Mouse (Mus musculus) C2C12 (cell line): ENCODE measurements around the gene Usp20.
A peak's percentile ranks its signal among the peaks of the same experiment; 100 is the strongest.

ENCODE experiments used
- CEBPB ChIP-seq: IDR thresholded peaks from one replicate; pipeline ENCODE4 v1.6.1; 2011; ENCODE audit warnings: low read depth, mild to moderate bottlenecking, control low read depth, moderate library complexity
- CTCF ChIP-seq: IDR thresholded peaks from one replicate; pipeline ENCODE4 v1.5.1; 2011; ENCODE audit not compliant: control insufficient read depth, insufficient read depth, insufficient read length
- FOSL1 ChIP-seq: IDR thresholded peaks from one replicate; pipeline ENCODE4 v1.8.0; 2011; ENCODE audit warnings: mild to moderate bottlenecking, low read length; ENCODE audit not compliant: poor library complexity, insufficient read depth, severe bottlenecking
- MAX ChIP-seq: IDR thresholded peaks from one replicate; pipeline ENCODE4 v1.6.1; 2011; ENCODE audit warnings: mild to moderate bottlenecking, control low read depth
- MYOD1 ChIP-seq: IDR thresholded peaks from one replicate; pipeline ENCODE4 v1.6.1; 2011; ENCODE audit warnings: low read depth; ENCODE audit not compliant: control insufficient read depth, insufficient read length
- MYOG ChIP-seq: IDR thresholded peaks from one replicate; pipeline ENCODE4 v1.6.1; 2011; ENCODE audit not compliant: control insufficient read depth, insufficient read length; ENCODE audit errors: extremely low read depth
- USF1 ChIP-seq: IDR thresholded peaks from one replicate; pipeline ENCODE4 v1.6.1; 2011; ENCODE audit warnings: low read depth, mild to moderate bottlenecking, control low read depth, moderate library complexity

GRCm38 (mm10) chr2:30967352-30968327 is 14.4 kb upstream of the Usp20 start, which contains the start of gene Tor1a:
- TF ChIP-seq USF1 (no peak), MYOD1 (no peak), CTCF (no peak), MYOG (no peak), MAX (peak; percentile 32), CEBPB (no peak), FOSL1 (no peak)
